In the genomic region with DNA sequence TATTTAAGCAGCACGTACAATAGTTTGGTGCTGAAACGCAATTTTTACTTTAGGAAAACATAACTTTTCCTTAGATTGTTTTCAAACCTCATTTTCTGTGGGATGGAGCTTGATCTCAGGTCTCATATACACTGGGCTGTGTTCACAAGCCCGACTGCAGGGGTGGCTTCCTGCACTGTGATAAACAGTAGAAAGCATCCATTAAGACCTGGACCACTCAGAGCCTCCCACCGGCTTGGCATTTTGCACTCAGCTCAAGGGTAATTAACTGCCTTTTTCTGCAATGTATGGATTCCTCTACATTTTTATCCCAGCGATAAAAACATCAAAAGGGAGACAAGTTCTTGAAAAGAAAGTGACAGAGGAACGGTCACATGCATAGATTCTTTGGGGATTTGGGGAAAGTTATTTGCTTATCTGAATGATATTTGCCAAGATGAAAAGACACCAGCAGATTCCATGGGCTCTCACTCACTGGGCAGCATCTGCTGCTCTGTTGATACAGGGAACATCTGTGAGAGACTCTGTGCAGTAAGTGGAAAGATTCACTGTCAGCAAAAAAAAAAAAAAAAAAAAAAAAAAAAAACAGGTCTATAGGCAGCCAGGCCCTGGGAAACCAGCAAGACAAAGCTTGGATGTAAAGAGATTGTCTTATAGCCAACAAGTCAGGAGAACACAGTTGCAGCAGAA, we compare ENCODE assay signal across 20 mouse cellular contexts.
"Had no signal": no experiment of that assay in that cellular context is flagged by ENCODE, and none has a peak within 500 bp of the region (broad histone marks: within the 10 kb centered on the region; RNA-seq: fewer than 3 reads in every experiment).

No protein-coding gene starts in this region.

- H3K27ac ChIP-seq: kidney, embryonic 15.5 days; liver, embryonic 13.5 days; midbrain, embryonic 13.5 days; neural tube, embryonic 12.5 days; neural tube, embryonic 15.5 days; stomach, postnatal 0 days had no signal

- H3K4me1 ChIP-seq: kidney, embryonic 15.5 days; liver, embryonic 13.5 days; neural tube, embryonic 12.5 days had no signal

- H3K9me3 ChIP-seq: kidney, embryonic 15.5 days; liver, embryonic 13.5 days; neural tube, embryonic 15.5 days had no signal

- H3K4me3 ChIP-seq: kidney, embryonic 15.5 days; liver, embryonic 13.5 days; midbrain, embryonic 13.5 days; neural tube, embryonic 12.5 days; neural tube, embryonic 15.5 days had no signal

- H3K36me3 ChIP-seq: kidney, embryonic 15.5 days; liver, embryonic 13.5 days; midbrain, embryonic 13.5 days; neural tube, embryonic 12.5 days; neural tube, embryonic 15.5 days had no signal

- ATAC-seq: midbrain, embryonic 13.5 days had no signal

- DNase-seq: kidney, adult 11 months; kidney, adult 8-10 months; kidney, postnatal 10 days; kidney, postnatal 4 days; layer of hippocampus, adult 9-11 months; liver, embryonic 13.5 days; lung, adult 2 months; lung, postnatal 14 days; lung, postnatal 4 days; right cerebral cortex, adult 18-20 months; right cerebral cortex, postnatal 14 days; right cerebral cortex, postnatal 4 days; thymus, adult 2 months; thymus, postnatal 14 days; thymus, postnatal 4 days had no signal

- H3K4me2 ChIP-seq: kidney, embryonic 15.5 days; liver, embryonic 13.5 days; midbrain, embryonic 13.5 days; neural tube, embryonic 12.5 days; neural tube, embryonic 15.5 days had no signal

- H3K9ac ChIP-seq: kidney, embryonic 15.5 days; liver, embryonic 13.5 days; midbrain, embryonic 13.5 days; neural tube, embryonic 12.5 days; neural tube, embryonic 15.5 days had no signal

- H3K27me3 ChIP-seq: kidney, embryonic 15.5 days; liver, embryonic 13.5 days; midbrain, embryonic 13.5 days; neural tube, embryonic 12.5 days; neural tube, embryonic 15.5 days had no signal
